Mouse (Mus musculus) erythroblast, embryonic 14.5 days (primary cell): Measurements from ENCODE around the gene Ropn1l. TPM values are rescaled to one million over a fixed set of nuclear protein-coding genes. Genes with fewer than 3 reads are reported as not detected.

ENCODE experiments used
- H3K27me3 ChIP-seq: 2 replicates; pipeline ENCODE4 v1.6.1; 2012; ENCODE audit warnings: inconsistent platforms; ENCODE audit not compliant: control insufficient read depth
- H3K36me3 ChIP-seq: 2 replicates; pipeline ENCODE4 v1.6.1; 2012; ENCODE audit warnings: mild to moderate bottlenecking, inconsistent platforms; ENCODE audit not compliant: control insufficient read depth
- H3K4me1 ChIP-seq: 2 replicates; pipeline ENCODE4 v1.6.1; 2012; ENCODE audit warnings: inconsistent platforms; ENCODE audit not compliant: control insufficient read depth
- H3K4me3 ChIP-seq: replicated peaks from 2 replicates; pipeline ENCODE3; 2012; ENCODE audit warnings: moderate library complexity, mild to moderate bottlenecking, inconsistent platforms
- H3K9me3 ChIP-seq: 2 replicates; pipeline ENCODE4 v1.6.1; 2012; ENCODE audit warnings: low read length, inconsistent platforms, mixed read lengths; ENCODE audit not compliant: control insufficient read depth
- GATA1 ChIP-seq: IDR thresholded peaks from 2 replicates; pipeline ENCODE4 v1.6.1; 2012; ENCODE audit warnings: low read length, inconsistent platforms, mixed read lengths
- TAL1 ChIP-seq: IDR thresholded peaks from 3 replicates; pipeline ENCODE4 v1.6.1; 2012; ENCODE audit warnings: low read length, inconsistent platforms, mixed read lengths
- polyA plus RNA-seq: library from polyadenylated mRNA; stranded (reverse); fragments of >175 nt; gene quantifications from 2 replicates; pipeline ENCODE4 v1.2.3, GENCODE M21; 2012

Gene Ropn1l
- polyA plus RNA-seq, 1 experiment = 0.13 TPM

- no peaks in the 10 kb centered on the region for H3K9me3 ChIP-seq
- H3K27me3 ChIP-seq = no peaks in the 10 kb centered on the region
- H3K4me3 ChIP-seq = peak overlapping the region; percentile 79
- TF ChIP-seq TAL1 (no peak), GATA1 (no peak)
- peaks cover 39% of the 10 kb centered on the region for H3K4me1 ChIP-seq
- peaks cover 37% of the 10 kb centered on the region for H3K36me3 ChIP-seq
These were observed 741 bp upstream of the Ropn1l start for GRCm38 (mm10) chr15:31454096-31454860.

GRCm38 (mm10) chr15:31452336-31453097, 1.0 kb downstream of the Ropn1l start:
- Histone ChIP-seq H3K27me3 (no peaks in the 10 kb centered on the region), H3K4me3 (peak overlapping the region; percentile 79), H3K4me1 (peaks cover 39% of the 10 kb centered on the region), H3K36me3 (peaks cover 19% of the 10 kb centered on the region), H3K9me3 (no peaks in the 10 kb centered on the region)
- TF ChIP-seq GATA1 = no peak
- no peak for TF ChIP-seq TAL1

- H3K36me3 ChIP-seq = peaks cover under 1% of the 10 kb centered on the region
- H3K4me3 ChIP-seq = no peak overlapping the region
- H3K27me3 ChIP-seq = no peaks in the 10 kb centered on the region
- peaks cover 35% of the 10 kb centered on the region for H3K4me1 ChIP-seq
- no peaks in the 10 kb centered on the region for H3K9me3 ChIP-seq
- no peak for TF ChIP-seq GATA1
- no peak for TF ChIP-seq TAL1
These were observed 3.8 kb downstream of the Ropn1l start for GRCm38 (mm10) chr15:31449772-31450171.

GRCm38 (mm10) chr15:31447121-31447520, 6.4 kb downstream of the Ropn1l start:
- Histone ChIP-seq H3K36me3 (no peaks in the 10 kb centered on the region), H3K27me3 (no peaks in the 10 kb centered on the region), H3K4me1 (peaks cover 15% of the 10 kb centered on the region), H3K4me3 (no peak overlapping the region), H3K9me3 (no peaks in the 10 kb centered on the region)
- no peak for TF ChIP-seq GATA1
- no peak for TF ChIP-seq TAL1

- no peak overlapping the region for H3K4me3 ChIP-seq
- H3K4me1 ChIP-seq = no peaks in the 10 kb centered on the region
- no peak for TF ChIP-seq TAL1
- no peak for TF ChIP-seq GATA1
- no peaks in the 10 kb centered on the region for H3K27me3 ChIP-seq
- no peaks in the 10 kb centered on the region for H3K9me3 ChIP-seq
- no peaks in the 10 kb centered on the region for H3K36me3 ChIP-seq
These were observed 10.8 kb downstream of the Ropn1l start for GRCm38 (mm10) chr15:31442698-31443097.

- TF ChIP-seq GATA1 (no peak), TAL1 (no peak)
- Histone ChIP-seq H3K9me3 (no peaks in the 10 kb centered on the region), H3K4me1 (no peaks in the 10 kb centered on the region), H3K27me3 (no peaks in the 10 kb centered on the region), H3K4me3 (no peak overlapping the region), H3K36me3 (no peaks in the 10 kb centered on the region)
These were observed 11.5 kb downstream of the Ropn1l start for GRCm38 (mm10) chr15:31441996-31442395.

GRCm38 (mm10) chr15:31436811-31437210, 16.7 kb downstream of the Ropn1l start:
- H3K27me3 ChIP-seq = no peaks in the 10 kb centered on the region
- no peaks in the 10 kb centered on the region for H3K36me3 ChIP-seq
- no peaks in the 10 kb centered on the region for H3K9me3 ChIP-seq
- TF ChIP-seq GATA1 (no peak), TAL1 (no peak)
- no peak overlapping the region for H3K4me3 ChIP-seq
- H3K4me1 ChIP-seq = no peaks in the 10 kb centered on the region

GRCm38 (mm10) chr15:31436083-31436482, 17.5 kb downstream of the Ropn1l start:
- Histone ChIP-seq H3K27me3 (no peaks in the 10 kb centered on the region), H3K9me3 (no peaks in the 10 kb centered on the region), H3K4me1 (no peaks in the 10 kb centered on the region), H3K4me3 (no peak overlapping the region), H3K36me3 (no peaks in the 10 kb centered on the region)
- TF ChIP-seq GATA1 (no peak), TAL1 (no peak)

GRCm38 (mm10) chr15:31433768-31434167, 19.8 kb downstream of the Ropn1l start:
- no peak for TF ChIP-seq GATA1
- TF ChIP-seq TAL1 = no peak
- H3K4me3 ChIP-seq = no peak overlapping the region
- no peaks in the 10 kb centered on the region for H3K27me3 ChIP-seq
- no peaks in the 10 kb centered on the region for H3K9me3 ChIP-seq
- H3K36me3 ChIP-seq = no peaks in the 10 kb centered on the region
- no peaks in the 10 kb centered on the region for H3K4me1 ChIP-seq
